Mouse (Mus musculus): Measurements from ENCODE around the gene Pde6g.

- TF ChIP-seq CTCF (IDR thresholded peaks at IDR 0.05; ENCODE audit: low read depth, low read length) = no peak
- TF ChIP-seq GATA1 (IDR thresholded peaks at IDR 0.05; ENCODE audit: borderline replicate concordance, low read length) = no peak
- TF ChIP-seq TAL1 (conservative IDR thresholded peaks at IDR 0.05; ENCODE audit: low read depth, low read length) = no peak
- TF ChIP-seq POLR2AphosphoS5 (IDR thresholded peaks at IDR 0.05; ENCODE audit: insufficient replicate concordance, low read depth, low read length) = no peak
- TF ChIP-seq GATA2 (IDR thresholded peaks at IDR 0.05; ENCODE audit: borderline replicate concordance, low read depth, low read length) = no peak
Observed at GRCm38 (mm10) chr11:120472052-120472451, 18.8 kb upstream of the Pde6g start.
